Mouse (Mus musculus) MEL-GATA-1-ER (cell line): ENCODE data around the gene Smyd3.

Source experiments
- DNase-seq: peaks from one replicate; pipeline ENCODE4 v3.0.0-alpha.2; 2012; ENCODE audit warnings: low read depth; ENCODE audit errors: extremely low read depth

Gene Smyd3

DNA sequence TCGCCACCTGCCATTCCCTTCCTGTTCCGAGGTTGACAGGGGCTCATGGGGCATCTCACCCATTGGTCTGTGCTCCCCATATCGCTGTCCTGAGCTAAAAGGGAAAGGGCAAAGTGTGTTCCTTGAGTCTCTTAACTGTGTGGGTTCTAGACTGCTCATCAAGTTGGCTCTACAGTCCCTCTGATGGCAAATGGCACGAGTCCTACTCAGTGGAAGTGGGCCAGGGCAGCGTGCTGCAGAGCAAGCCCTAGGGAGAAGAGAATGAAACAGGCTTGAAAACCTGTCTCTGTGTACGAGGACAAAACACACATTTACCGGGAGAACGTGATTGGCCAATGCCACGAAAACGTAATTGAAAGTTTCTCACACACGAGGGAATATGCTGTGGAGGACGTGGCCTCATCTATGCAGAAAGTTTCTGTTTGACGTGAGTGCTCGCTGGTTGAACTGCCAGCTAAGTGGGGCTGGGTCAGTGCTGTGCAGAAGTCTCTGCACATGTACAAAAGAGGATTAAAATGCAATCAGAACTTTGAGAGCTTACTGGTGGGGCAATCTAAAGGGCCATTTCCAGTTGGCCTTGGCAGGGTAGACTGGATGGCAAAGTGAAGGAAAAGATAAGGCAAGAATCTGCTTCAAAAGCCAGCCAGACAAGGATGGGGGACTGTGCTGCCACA, 476.5 kb downstream of the Smyd3 start:
- no peak for DNase-seq

DNA sequence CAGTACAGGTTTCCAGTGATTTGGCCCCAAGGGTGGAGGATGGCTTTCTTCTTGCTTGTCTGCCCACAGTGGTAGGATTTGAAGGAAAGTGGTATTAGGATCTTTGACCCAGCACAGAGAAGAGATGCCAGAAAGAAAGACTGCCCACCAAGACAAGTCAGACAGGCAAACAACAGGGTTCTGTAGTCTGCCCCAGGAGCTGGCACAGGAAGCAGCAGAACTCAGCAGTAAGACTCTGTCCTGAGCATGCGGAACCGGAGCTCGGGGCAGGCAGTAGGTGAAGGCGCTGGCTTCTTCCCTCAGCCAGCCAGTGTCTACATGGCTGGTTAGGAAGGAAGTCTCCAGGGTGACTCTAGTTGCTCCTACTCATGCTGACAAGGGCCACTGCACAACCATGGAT, 479.0 kb downstream of the Smyd3 start:
- no peak for DNase-seq

- no peak for DNase-seq
Measured at GRCm38 (mm10) chr1:179032947-179033346, 484.9 kb downstream of the Smyd3 start.

GRCm38 (mm10) chr1:179031581-179031980, 486.3 kb downstream of the Smyd3 start:
- no peak for DNase-seq

DNA sequence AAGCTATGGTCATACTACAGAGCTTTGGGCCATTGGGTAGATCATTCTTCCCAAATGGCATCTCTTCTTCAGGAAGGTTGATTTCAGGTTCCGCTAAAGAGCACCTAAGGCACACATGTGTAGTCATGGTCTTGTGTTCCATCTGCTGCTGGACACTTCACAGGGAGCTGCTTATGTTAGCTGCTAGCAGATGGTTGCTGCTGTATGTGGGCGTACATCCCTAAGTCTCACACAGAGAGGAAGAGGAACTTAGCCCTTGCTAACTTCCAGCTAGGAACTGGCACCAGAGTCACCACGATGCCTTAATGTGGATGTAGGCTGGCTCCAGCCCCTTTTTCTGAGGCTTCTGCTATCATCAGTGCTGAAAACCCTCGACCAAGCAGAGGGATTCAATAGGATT, 491.2 kb downstream of the Smyd3 start:
- DNase-seq = no peak

DNA sequence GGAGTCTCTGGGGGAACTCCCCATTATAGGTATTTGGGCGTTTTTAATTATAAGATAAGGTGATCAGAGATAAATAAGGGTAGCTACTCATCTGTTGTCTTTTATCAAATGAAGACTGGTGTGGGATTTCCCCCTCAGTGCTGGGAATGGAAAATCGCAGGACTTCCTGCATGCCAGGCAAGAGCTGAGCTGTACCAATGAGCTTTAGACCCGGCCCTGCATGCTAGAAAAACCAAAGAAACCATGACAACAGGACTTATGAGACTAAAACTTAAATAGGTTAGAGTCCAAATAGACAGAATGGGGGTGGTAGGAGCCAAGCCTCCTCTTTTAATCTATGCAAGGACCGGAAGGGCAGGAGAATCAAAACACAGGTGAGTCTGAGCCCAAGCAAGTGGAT, 492.7 kb downstream of the Smyd3 start:
- no peak for DNase-seq

DNA sequence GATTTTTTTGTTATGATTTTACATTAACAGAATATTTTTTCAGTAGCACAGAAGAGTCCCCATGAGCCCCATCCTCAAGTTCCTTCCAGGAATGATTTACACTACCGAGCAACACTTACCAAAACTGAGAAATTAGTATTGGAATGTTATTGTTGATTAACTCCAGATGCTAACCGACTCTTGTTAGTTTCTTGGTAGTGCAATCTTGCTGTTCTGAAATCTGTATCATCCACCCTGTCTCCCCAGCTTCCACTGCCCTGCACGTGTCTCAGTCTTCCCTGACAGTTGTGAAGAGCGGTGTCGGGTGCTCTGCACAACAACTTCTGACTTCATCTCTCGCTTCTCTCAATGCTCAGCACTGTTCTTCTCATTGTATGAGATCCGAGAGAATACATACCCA, 494.4 kb downstream of the Smyd3 start:
- no peak for DNase-seq

DNA sequence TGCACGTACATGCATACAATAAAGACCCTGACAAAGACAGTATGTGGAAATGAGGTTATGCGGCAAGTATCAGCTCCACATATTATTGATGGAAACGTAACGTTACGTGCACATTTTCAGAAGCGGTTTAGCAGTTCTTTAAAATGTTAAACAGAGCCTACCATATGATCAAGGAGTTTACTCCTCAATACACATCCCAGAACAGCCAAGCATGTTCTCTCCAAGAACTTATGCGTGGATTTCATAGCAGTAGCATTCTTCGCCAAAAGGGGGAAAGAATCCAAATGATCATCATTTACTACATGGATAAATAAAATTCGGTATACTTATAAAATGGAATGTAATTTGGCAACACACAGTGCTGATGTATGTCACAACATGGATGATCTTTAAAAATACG, 500.4 kb downstream of the Smyd3 start:
- no peak for DNase-seq

- no peak for DNase-seq
Measured at GRCm38 (mm10) chr1:179013021-179013420, 504.8 kb downstream of the Smyd3 start.

DNA sequence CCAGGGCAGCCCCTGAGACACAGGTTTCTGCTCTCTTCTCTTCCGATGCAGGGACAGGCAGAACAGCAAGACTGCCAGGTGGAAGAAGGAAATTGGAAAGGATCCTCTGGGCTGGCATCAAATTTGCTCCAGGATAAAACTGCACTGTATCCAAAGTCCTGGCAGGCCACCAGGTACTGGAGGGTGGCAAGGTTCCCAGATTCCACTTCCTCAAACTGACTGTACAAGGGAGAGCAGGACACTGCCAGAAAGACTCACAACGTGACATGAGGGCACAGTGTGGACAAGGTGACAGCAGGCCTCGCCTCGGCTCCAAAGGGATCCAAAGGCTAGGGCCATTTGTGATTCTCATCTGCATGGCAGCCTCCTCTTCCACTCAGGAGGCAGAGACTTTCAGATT, 505.6 kb downstream of the Smyd3 start:
- no peak for DNase-seq

- no peak for DNase-seq
Measured at GRCm38 (mm10) chr1:179010756-179011155, 507.1 kb downstream of the Smyd3 start.

GRCm38 (mm10) chr1:179009911-179010310, 507.9 kb downstream of the Smyd3 start:
- DNase-seq = no peak

DNA sequence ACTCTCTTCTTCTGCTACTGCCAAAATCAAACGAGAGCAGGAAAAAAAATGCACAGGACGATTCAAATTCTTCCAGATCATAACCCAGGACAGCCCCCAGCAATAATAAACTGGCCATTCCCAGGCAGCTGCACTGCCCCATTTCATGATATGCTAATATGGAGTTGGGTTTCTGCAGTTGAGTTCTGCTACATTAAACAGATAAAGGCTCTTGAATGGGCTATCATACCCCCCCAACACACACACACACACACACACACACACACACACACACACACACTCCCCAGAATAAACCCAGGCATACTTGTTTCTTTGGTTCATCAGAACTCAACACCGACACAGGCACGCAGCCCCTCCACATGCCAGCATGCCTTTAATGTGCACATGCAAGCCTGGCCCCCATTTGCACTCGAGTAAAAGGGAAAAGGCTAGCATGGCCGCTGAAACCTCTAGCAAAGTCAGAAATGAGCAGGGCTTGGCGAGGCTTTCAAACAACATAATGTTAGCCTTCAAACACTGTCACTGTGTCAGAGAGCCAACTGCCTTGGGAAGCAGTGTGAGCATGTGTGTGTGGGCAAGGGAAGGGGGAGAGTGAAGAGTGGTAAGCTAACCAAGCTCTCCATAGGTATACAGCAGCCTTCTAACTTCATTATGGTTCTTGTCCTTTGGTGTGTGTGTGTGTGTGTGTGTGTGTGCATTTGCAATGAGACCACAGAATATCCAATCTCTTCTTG, 513.5 kb downstream of the Smyd3 start:
- no peak for DNase-seq

GRCm38 (mm10) chr1:179003406-179004132, 514.3 kb downstream of the Smyd3 start:
- no peak for DNase-seq

DNA sequence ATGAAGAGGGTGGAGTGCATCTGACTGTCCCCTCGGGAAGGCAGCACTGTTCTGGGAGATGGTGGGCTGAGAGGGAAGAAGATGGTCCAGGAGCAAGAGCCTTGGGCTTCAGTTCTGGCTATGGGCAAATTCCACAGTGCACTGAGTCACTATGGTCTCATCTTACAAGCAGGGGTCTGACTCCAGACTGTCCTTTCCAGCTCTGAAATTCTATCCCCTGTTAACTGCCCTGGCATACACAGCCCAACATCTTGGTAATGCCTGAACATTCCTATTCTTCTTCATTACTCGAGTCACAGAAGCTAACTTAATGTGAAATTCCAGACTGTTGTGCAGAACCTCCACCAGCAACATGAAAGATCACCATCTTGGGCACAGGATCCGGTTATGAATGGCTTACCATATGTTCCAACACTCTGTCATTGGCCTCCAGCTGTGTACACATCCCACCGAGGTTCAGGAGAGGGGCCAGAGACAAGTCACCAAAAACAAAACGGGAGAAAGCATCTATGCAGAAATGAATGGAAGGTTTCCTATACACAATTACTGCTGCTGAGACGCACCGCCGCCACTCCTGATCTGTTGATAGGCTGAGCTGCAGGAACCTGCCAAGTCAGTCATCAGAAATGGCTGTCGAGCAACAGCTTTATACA, 517.8 kb downstream of the Smyd3 start:
- no peak for DNase-seq

GRCm38 (mm10) chr1:178997870-178998269, 520.0 kb downstream of the Smyd3 start:
- DNase-seq = no peak

- DNase-seq = no peak
Measured at GRCm38 (mm10) chr1:178994263-178994662, 523.6 kb downstream of the Smyd3 start.

GRCm38 (mm10) chr1:178992503-178992902, 525.3 kb downstream of the Smyd3 start:
- DNase-seq = no peak

GRCm38 (mm10) chr1:178991470-178991869, 526.4 kb downstream of the Smyd3 start:
- DNase-seq = peak; percentile 17

DNA sequence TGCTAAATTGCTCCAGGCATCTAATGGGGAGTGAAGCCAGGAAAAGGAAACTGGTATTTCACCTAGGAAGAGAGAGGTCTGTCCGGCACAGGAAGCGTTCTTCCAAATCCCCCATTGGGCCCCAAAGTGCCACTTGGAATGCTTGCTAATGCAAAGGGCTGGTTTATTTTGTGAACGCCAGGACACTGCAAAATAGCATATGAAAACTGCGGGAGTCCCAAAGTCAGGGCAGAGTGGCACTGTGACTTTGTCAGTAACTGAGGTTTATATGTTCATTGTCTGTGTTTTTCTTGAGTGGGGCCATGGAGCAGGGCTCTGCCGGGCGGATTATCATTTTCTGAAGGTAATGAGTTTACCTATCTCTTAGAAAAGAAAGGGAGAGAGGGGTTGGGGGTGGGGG, 526.8 kb downstream of the Smyd3 start:
- no peak for DNase-seq

DNA sequence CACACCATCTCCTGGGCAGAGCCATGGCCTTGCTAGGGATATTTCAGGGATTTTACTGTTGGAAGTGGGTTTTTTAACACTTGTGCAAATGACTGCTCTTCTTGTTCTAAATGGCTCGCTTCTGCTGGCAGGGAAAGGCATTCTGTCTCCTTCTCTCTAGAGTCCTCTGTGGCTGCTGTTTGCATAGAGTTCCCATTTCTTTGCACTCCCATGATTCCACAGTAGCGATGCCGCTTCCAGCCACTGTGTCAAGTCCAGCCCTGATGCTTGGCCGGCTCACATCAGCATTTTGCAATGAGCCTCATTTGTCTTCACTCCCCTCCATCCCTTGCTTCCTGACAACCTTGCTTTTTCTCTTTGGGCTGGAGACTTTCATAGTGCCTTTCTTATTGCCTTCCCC, 528.4 kb downstream of the Smyd3 start:
- no peak for DNase-seq

DNA sequence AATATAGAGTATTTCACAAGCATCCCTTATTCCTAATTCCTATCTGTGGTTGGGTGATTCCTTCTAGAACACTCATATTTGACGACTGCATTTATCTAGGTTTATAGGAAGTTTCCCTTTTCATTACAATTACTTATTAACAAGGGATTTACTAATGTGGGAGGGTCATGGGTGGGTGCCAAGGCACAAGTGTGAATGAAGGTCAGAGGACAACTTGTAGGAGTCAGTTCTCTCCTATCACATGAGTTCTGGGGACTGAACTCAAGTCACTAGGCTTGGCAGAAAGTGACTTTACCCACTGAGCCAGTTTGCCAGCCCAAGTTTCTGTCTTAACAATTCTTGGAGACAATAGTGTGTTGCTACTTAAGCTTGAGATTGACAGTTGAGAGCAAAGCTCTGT, 529.7 kb downstream of the Smyd3 start:
- DNase-seq = no peak
